Mouse (Mus musculus) right cerebral cortex, adult 2 months (tissue): Measurements from ENCODE around the gene Dgkd.

Experiments used
- DNase-seq, 2 experiments: peaks; one replicate each; pipeline ENCODE4 v3.0.0; 2021 to 2022; ENCODE audit warnings: low spot score in 2 of 2

The Dgkd gene

GRCm38 (mm10) chr1:87880856-87881255 lies 27.8 kb downstream of the Dgkd start:
- DNase-seq: no peak

DNA sequence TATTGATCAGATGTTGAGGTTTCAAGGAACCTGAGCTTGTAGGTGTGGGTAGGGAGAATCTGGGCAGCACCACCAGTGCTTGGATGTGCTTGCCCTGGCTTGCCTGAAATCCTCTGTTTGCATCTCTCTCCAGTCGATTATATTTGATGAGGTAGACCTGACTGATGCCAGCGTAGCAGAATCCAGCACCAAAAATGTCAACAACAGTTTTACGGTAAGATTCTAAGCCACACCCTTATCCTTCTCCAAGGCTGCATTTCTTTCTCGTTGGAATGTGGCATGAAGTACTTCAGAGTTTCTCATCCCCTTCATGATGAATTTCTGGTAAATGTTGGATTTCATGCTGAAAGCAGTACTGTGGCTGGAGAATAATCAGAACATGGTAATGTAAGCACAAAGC lies 28.6 kb downstream of the Dgkd start:
- no peak for DNase-seq

- DNase-seq: no peak
Measured at GRCm38 (mm10) chr1:87882554-87882953, 29.5 kb downstream of the Dgkd start.

GRCm38 (mm10) chr1:87890960-87891359 lies 37.9 kb downstream of the Dgkd start:
- no peak for DNase-seq

- DNase-seq: no peak
Measured at GRCm38 (mm10) chr1:87891634-87892033, 38.5 kb downstream of the Dgkd start.

DNA sequence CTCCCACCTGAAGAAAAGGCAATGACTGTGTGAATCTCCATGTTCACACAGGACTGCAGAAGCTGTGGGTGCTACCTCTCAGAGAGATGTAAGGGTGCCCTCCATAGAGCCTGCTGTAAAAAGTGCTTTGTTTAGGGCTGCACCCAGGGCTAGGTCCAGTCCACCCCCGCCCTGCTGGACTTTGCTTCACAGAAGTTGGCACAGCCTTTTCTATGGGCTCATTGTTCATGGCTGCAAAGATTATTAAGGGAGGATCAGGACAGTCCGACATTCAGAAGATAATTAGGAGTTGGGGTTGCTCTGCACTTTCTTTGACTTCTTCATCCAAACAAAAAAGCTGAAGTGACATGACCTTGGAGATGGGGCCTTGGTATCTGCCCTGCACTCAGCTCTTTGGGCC lies 39.4 kb downstream of the Dgkd start:
- DNase-seq: no peak

GRCm38 (mm10) chr1:87893414-87893813 lies 40.3 kb downstream of the Dgkd start:
- DNase-seq: no peak

GRCm38 (mm10) chr1:87896921-87897320 lies 43.8 kb downstream of the Dgkd start:
- no peak for DNase-seq

- no peak for DNase-seq
Measured at GRCm38 (mm10) chr1:87899701-87900100, 46.6 kb downstream of the Dgkd start.

DNA sequence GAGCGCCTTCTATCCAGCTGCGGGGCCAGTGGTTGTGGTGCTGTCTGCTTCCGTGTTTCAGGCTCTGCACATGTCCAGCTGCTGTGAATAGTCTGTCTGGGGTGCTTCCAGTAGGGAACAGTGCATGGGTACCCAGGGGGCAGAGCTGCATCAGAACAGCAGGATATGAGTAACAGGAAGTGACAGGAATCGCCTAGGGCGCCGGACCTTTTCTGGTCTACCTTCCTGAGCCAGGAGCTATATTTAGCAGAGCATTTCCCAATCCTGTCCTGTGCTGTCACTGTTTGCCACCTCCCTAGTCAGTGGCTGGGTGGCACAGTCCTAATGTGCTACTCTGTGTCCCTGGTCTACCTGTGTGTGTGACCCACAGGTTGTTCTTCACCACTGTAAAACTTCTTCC lies 47.9 kb downstream of the Dgkd start:
- no peak for DNase-seq

DNA sequence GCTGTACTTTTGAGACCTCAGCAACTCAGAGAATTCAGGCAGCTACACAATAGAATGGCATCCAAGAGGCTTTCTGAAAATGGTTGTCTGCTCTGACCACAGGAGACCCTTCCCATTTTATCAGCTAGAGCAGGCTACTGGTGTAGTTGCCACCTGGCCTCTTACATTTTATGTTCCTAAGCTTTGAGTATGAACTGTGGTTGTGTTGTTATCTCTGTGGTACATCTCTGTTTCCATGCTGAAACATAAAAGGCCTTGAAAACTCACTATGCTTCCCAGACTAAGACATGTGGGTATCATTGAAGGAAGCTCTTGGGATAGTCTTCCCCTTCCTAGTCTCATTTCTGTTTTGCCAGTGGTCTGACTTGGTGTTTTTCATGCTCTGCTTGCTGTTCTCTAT lies 49.1 kb downstream of the Dgkd start:
- no peak for DNase-seq

GRCm38 (mm10) chr1:87906361-87906956 lies 53.4 kb downstream of the Dgkd start:
- DNase-seq: no peak

DNA sequence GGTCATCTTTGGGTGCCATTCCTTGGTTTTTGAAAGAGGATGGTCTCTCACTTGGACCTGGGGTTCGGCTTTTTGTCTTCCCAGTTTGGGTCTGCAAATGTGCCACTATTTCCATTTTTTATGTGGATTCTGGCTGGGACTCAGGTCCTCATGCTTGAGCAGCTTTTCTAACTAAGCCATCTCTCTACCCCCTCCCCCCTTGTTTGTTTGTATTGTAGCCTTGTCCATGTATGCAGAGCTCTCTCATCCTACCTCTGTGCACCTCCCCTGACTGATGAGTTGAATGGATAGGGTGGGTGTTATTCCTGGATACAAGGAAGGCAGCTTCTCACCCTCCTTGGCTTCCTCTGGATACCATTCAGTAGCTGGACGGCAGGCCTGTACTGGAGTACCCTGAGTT lies 54.9 kb downstream of the Dgkd start:
- DNase-seq: no peak

DNA sequence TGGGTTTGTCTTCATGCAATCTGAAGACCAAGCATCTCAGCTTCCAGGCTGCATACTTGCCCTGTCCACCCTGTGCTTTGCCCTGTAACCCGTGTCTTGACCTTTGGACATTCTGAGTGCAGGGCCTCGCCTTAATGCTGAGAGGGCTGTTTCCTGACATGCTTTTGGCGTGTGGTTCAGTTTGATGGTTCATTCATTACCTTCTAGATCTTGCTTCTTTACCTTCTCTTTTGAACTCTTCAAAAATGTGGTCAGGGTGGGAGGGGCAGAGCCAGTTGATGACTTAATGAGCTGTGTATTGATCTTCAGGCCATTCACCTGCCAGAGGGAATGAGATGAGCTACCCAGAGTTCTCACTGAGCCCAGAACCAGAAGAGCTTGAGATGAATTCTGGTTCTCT lies 55.6 kb downstream of the Dgkd start:
- no peak for DNase-seq

- no peak for DNase-seq
Measured at GRCm38 (mm10) chr1:87909565-87909964, 56.5 kb downstream of the Dgkd start.

- no peak for DNase-seq
Measured at GRCm38 (mm10) chr1:87910428-87910827, 57.3 kb downstream of the Dgkd start.

DNA sequence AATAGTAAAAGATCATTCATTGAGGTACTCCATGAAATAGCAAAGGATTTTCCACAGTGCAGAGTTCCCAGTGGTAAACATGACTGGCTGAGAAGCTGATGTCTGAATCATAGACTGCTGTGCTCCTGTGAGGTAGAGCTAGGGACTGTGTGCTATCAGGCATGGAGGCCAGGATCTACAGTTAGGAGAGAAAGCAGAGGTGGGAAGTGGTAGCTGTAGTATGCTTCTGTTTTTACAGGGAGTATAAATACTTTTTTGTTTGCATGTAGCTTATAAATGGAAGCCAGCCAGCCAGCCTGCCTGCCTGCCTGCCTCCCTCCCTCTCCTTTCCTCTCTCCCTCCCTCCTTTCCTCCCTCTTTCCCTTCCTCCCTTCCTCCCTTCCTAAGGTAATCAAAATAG lies 60.3 kb downstream of the Dgkd start:
- DNase-seq: peak in 1 of 2 experiments; percentile 28

DNA sequence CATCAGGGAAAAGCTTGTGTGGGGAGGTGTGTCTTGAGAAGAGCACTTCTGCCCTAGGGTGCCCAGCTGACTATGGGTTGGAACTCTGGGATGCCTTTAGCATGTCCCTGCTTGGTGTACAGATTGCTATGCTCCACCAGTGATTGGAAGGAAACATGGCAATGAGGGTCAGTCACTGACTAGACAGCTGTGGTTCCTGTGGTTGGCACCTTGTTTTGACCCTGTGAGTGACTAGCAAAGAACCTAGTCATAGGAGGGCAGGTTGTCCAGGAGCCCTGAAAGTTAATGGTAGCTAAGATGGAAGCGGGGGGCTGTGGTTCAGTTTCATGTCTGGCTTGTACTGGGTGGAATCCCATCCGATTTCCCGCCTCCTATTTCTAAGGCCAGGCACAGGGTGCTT lies 64.3 kb downstream of the Dgkd start:
- no peak for DNase-seq

- no peak for DNase-seq
Measured at GRCm38 (mm10) chr1:87918061-87918460, 65.0 kb downstream of the Dgkd start.

GRCm38 (mm10) chr1:87920056-87920614 lies 67.0 kb downstream of the Dgkd start:
- DNase-seq: no peak

DNA sequence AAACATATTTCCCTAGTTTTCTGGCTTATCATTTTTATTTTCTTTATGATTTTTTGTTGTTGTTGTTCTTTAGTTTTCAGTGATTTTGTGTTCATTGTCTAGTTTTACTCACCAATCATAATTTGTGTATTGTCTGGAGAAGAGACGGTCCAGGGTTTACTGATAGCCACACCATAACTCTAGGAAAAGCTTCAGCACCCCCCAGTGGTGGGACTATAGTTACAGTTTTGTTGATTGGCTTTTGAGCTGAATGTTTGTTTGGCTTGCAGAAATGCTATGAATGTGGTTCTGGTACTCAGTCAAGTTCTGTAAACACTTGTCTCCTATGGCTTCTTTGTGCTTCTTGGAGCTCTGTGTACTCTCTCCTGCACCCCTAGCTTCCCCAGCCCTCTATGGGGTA lies 69.6 kb downstream of the Dgkd start:
- DNase-seq: peak; percentile 54 to 55

DNA sequence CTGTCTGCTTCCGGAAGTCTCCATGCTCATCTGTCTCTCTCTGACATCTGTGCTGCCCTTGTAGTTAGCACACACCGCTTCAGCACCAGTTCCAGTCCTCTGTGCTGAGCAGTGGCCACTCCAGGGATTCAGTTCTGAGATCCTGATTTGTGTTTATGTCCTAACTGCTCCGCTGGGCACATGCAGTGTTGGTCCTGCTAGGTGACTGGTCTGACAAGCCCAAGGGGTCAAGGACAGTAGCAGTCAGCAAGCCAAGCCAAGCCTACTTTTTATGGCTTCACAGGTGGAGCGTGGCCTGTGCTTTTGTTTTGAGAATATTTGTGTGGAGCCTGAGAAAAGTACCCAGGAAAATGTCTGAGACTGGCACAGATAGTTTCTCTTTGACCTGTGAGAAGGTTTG lies 71.8 kb downstream of the Dgkd start:
- DNase-seq: no peak

- no peak for DNase-seq
Measured at GRCm38 (mm10) chr1:87929730-87930129, 76.6 kb downstream of the Dgkd start.

DNA sequence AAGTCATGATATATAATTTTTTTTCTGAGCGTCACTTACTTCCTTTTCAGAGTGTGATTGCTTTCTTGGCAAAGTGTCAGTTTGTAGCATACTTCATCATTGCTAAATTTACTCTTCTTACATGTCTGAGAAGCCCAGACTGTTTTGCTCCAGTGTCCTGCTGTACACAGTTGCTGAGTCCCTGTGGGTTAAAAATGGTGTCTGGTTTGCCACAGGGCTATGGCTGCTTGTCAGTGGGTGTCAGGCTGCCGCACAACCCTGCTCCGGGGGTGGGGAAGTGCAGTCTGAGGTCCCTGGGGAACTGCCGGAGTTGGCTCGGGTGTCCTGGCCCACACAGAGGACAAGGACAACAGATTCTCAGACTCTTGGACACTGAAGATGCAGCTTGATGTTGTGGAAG lies 80.0 kb downstream of the Dgkd start:
- peak in 1 of 2 experiments; percentile 39 for DNase-seq
